Mouse (Mus musculus) regulatory T cell (primary cell): ENCODE data around the gene 9330161L09Rik.

Experiments
- in situ Hi-C: fragments of 300-600 bp; cut with MboI, MseI; formaldehyde crosslinking; loops from one replicate; pipeline ENCODE4 v1.15.1; 2025; ENCODE audit warnings: high pct_unique_total_duplicates

The 9330161L09Rik gene

GRCm38 (mm10) chr12:103389982-103390381 lies 17.6 kb downstream of the 9330161L09Rik start:
- in situ Hi-C loops: no loop called here

GRCm38 (mm10) chr12:103389348-103389727 lies 18.3 kb downstream of the 9330161L09Rik start:
- in situ Hi-C loops: no loop called here

- in situ Hi-C loops: no loop called here
Observed at GRCm38 (mm10) chr12:103388505-103389347, 18.9 kb downstream of the 9330161L09Rik start, which contains the start of gene Otub2. TSS of gene Otub2 (plus strand) at chr12:103388682.

- in situ Hi-C loops: no loop called here
Observed at GRCm38 (mm10) chr12:103380226-103380625, 27.4 kb downstream of the 9330161L09Rik start.

- in situ Hi-C loops: no loop called here
Observed at GRCm38 (mm10) chr12:103376774-103377173, 30.8 kb downstream of the 9330161L09Rik start.

- in situ Hi-C loops: no loop called here
Observed at GRCm38 (mm10) chr12:103376124-103376523, 31.5 kb downstream of the 9330161L09Rik start.

GRCm38 (mm10) chr12:103373530-103374236 lies 33.9 kb downstream of the 9330161L09Rik start:
- in situ Hi-C loops: no loop called here

- in situ Hi-C loops: no loop called here
Observed at GRCm38 (mm10) chr12:103371711-103372110, 35.9 kb downstream of the 9330161L09Rik start.

GRCm38 (mm10) chr12:103370861-103371260 lies 36.8 kb downstream of the 9330161L09Rik start:
- in situ Hi-C loops: no loop called here

GRCm38 (mm10) chr12:103368777-103369176 lies 38.8 kb downstream of the 9330161L09Rik start:
- in situ Hi-C loops: loop anchor here (5.0 kb wide), 1 partner anchor 226 kb away; no protein-coding TSS in a partner anchor

- in situ Hi-C loops: loop anchor here (5.0 kb wide), 1 partner anchor 226 kb away; no protein-coding TSS in a partner anchor
Observed at GRCm38 (mm10) chr12:103368326-103368669, 39.3 kb downstream of the 9330161L09Rik start.

- in situ Hi-C loops: loop anchor here (5.0 kb wide), 1 partner anchor 225 kb away; no protein-coding TSS in a partner anchor
Observed at GRCm38 (mm10) chr12:103367620-103368325, 39.8 kb downstream of the 9330161L09Rik start.

GRCm38 (mm10) chr12:103367171-103367570 lies 40.4 kb downstream of the 9330161L09Rik start:
- in situ Hi-C loops: loop anchor here (5.0 kb wide), 1 partner anchor 225 kb away; no protein-coding TSS in a partner anchor

GRCm38 (mm10) chr12:103362336-103362735 lies 45.3 kb downstream of the 9330161L09Rik start:
- in situ Hi-C loops: no loop called here

GRCm38 (mm10) chr12:103361539-103362307 lies 45.9 kb downstream of the 9330161L09Rik start:
- in situ Hi-C loops: no loop called here

- in situ Hi-C loops: no loop called here
Observed at GRCm38 (mm10) chr12:103360812-103361211, 46.8 kb downstream of the 9330161L09Rik start.

GRCm38 (mm10) chr12:103358951-103359801 lies 48.4 kb downstream of the 9330161L09Rik start:
- in situ Hi-C loops: no loop called here

- in situ Hi-C loops: no loop called here
Observed at GRCm38 (mm10) chr12:103358216-103358615, 49.4 kb downstream of the 9330161L09Rik start.
